Mouse (Mus musculus) left cerebral cortex, postnatal 4 days (tissue): ENCODE results near the gene Gm20388. TPM values are rescaled to one million over a fixed set of nuclear protein-coding genes. Genes with fewer than 3 reads are reported as not detected.
A peak's percentile ranks its signal among the peaks of the same experiment; 100 is the strongest.

ENCODE experiments used
- DNase-seq: peaks from one replicate; pipeline ENCODE4 v3.0.0-alpha.2; 2022
- intact Hi-C: fragments of 180-260 bp; cut with DNase I; formaldehyde crosslinking; loops from one replicate; pipeline ENCODE4 v1.15.1; 2025
- total RNA-seq, 2 experiments: library from RNA; stranded (reverse); gene quantifications; 2 replicates each; pipeline ENCODE4 v1.2.3; 2021

Gm20388 gene
- total RNA-seq, 2 experiments from 2014 or later = 6.5 to 12.8 TPM

GRCm38 (mm10) chr8:121990506-121991255 is 2080.0 kb downstream of the Gm20388 start:
- no peak for DNase-seq
- intact Hi-C loops = no loop called here

GRCm38 (mm10) chr8:121991611-121992010 is 2081.0 kb downstream of the Gm20388 start:
- DNase-seq = no peak
- intact Hi-C loops = no loop called here

GRCm38 (mm10) chr8:121992911-121993310 is 2082.3 kb downstream of the Gm20388 start:
- DNase-seq = no peak
- intact Hi-C loops = no loop called here

- intact Hi-C loops = no loop called here
- DNase-seq = no peak
Measured at GRCm38 (mm10) chr8:121995112-121995511, 2084.5 kb downstream of the Gm20388 start.

GRCm38 (mm10) chr8:121995895-121996294 is 2085.3 kb downstream of the Gm20388 start:
- DNase-seq = no peak
- intact Hi-C loops = no loop called here

- intact Hi-C loops = no loop called here
Measured at GRCm38 (mm10) chr8:121998631-121999030, 2088.0 kb downstream of the Gm20388 start.

GRCm38 (mm10) chr8:121999211-121999610 is 2088.6 kb downstream of the Gm20388 start:
- intact Hi-C loops = no loop called here

More at GRCm38 (mm10) chr8:121998631-121999030, 2088.0 kb downstream of the Gm20388 start:
- DNase-seq = no peak

GRCm38 (mm10) chr8:122001339-122002115 is 2090.9 kb downstream of the Gm20388 start:
- DNase-seq = no peak
- intact Hi-C loops = no loop called here

More at GRCm38 (mm10) chr8:121999211-121999610, 2088.6 kb downstream of the Gm20388 start:
- no peak for DNase-seq

- intact Hi-C loops = no loop called here
Measured at GRCm38 (mm10) chr8:122003646-122004045, 2093.0 kb downstream of the Gm20388 start.

GRCm38 (mm10) chr8:122004131-122004530 is 2093.5 kb downstream of the Gm20388 start:
- no peak for DNase-seq

More at GRCm38 (mm10) chr8:122003646-122004045, 2093.0 kb downstream of the Gm20388 start:
- DNase-seq = peak; percentile 67

GRCm38 (mm10) chr8:122005422-122006204 is 2095.0 kb downstream of the Gm20388 start:
- intact Hi-C loops = no loop called here
- peak; percentile 73 for DNase-seq

More at GRCm38 (mm10) chr8:122004131-122004530, 2093.5 kb downstream of the Gm20388 start:
- intact Hi-C loops = no loop called here

- intact Hi-C loops = no loop called here
Measured at GRCm38 (mm10) chr8:122006688-122007484, 2096.2 kb downstream of the Gm20388 start.

GRCm38 (mm10) chr8:122008395-122008794 is 2097.8 kb downstream of the Gm20388 start:
- intact Hi-C loops = no loop called here
- no peak for DNase-seq

More at GRCm38 (mm10) chr8:122006688-122007484, 2096.2 kb downstream of the Gm20388 start:
- no peak for DNase-seq

- intact Hi-C loops = no loop called here
- no peak for DNase-seq
Measured at GRCm38 (mm10) chr8:122010638-122011037, 2100.0 kb downstream of the Gm20388 start.

GRCm38 (mm10) chr8:122011066-122011588 is 2100.5 kb downstream of the Gm20388 start:
- intact Hi-C loops = no loop called here
- peak; percentile 41 for DNase-seq

- intact Hi-C loops = no loop called here
- DNase-seq = no peak
Measured at GRCm38 (mm10) chr8:122014606-122015005, 2104.0 kb downstream of the Gm20388 start.

- peak; percentile 47 for DNase-seq
- intact Hi-C loops = no loop called here
Measured at GRCm38 (mm10) chr8:122018046-122018831, 2107.6 kb downstream of the Gm20388 start.

- intact Hi-C loops = no loop called here
- no peak for DNase-seq
Measured at GRCm38 (mm10) chr8:122019162-122019561, 2108.5 kb downstream of the Gm20388 start.
